Comparison of ENCODE assay signal across 26 mouse cellular contexts in genomic region chr3:28766935-28767334, GRCm38 (mm10). TPM values are rescaled to one million over a fixed set of nuclear protein-coding genes. Genes with fewer than 3 reads are reported as not detected.
DNase-seq lines count a peak whose midpoint lies in the region; ATAC-seq and TF ChIP-seq lines count a peak whose summit lies in the region.
"Had no signal": no experiment of that assay in that cellular context is flagged by ENCODE, and none has a peak within 500 bp of the region (broad histone marks: within the 10 kb centered on the region; RNA-seq: fewer than 3 reads in every experiment).

No protein-coding gene starts in this region.

- no peak for TF ChIP-seq CTCF in lung, adult 2 months (IDR thresholded peaks at IDR 0.05; ENCODE audit: insufficient read depth, low read length)

- no peaks in the 10 kb centered on the region for H3K4me1 ChIP-seq in lung, adult 2 months (ENCODE audit: control insufficient read depth, insufficient read depth, low read length)
- H3K4me1 ChIP-seq in lung, embryonic 15.5 days, result no peaks in the 10 kb centered on the region
- H3K4me1 ChIP-seq: embryonic facial prominence, embryonic 12.5 days; embryonic facial prominence, embryonic 15.5 days; heart, embryonic 10.5 days; heart, embryonic 13.5 days had no signal

- H3K36me3 ChIP-seq in lung, embryonic 15.5 days, result no peaks in the 10 kb centered on the region
- H3K36me3 ChIP-seq: embryonic facial prominence, embryonic 12.5 days; embryonic facial prominence, embryonic 15.5 days; heart, embryonic 10.5 days; heart, embryonic 13.5 days had no signal

- no peak overlapping the region for H3K9ac ChIP-seq in lung, embryonic 15.5 days
- H3K9ac ChIP-seq: embryonic facial prominence, embryonic 12.5 days; embryonic facial prominence, embryonic 15.5 days; forebrain, postnatal 0 days; heart, embryonic 13.5 days; hindbrain, embryonic 14.5 days had no signal

- H3K4me3 ChIP-seq in lung, adult 2 months (replicated peaks; ENCODE audit: extremely low read depth, low read depth, low read length), result no peak overlapping the region
- no peak overlapping the region for H3K4me3 ChIP-seq in lung, embryonic 15.5 days
- H3K4me3 ChIP-seq: embryonic facial prominence, embryonic 12.5 days; embryonic facial prominence, embryonic 15.5 days; gastrocnemius, adult 2 months; heart, embryonic 10.5 days; heart, embryonic 13.5 days had no signal

- no peaks in the 10 kb centered on the region for H3K27me3 ChIP-seq in lung, embryonic 15.5 days
- H3K27me3 ChIP-seq: embryonic facial prominence, embryonic 12.5 days; embryonic facial prominence, embryonic 15.5 days; heart, embryonic 13.5 days had no signal

- H3K27ac ChIP-seq in lung, embryonic 15.5 days, result peak overlapping the region; percentile 82
- H3K27ac ChIP-seq: embryonic facial prominence, embryonic 12.5 days; embryonic facial prominence, embryonic 15.5 days; gastrocnemius, adult 2 months; heart, embryonic 10.5 days; heart, embryonic 13.5 days; hindbrain, embryonic 14.5 days had no signal

- H3K4me2 ChIP-seq in lung, embryonic 15.5 days, result no peak overlapping the region
- H3K4me2 ChIP-seq: embryonic facial prominence, embryonic 12.5 days; embryonic facial prominence, embryonic 15.5 days; heart, embryonic 13.5 days; hindbrain, embryonic 14.5 days had no signal

- ATAC-seq in lung, embryonic 15.5 days (ENCODE audit: borderline replicate concordance, extremely low read depth, low FRiP score, low TSS enrichment), result peak; percentile 59; the same call in 1 of the 2 replicates
- ATAC-seq in CD4-positive, CD25-positive, alpha-beta regulatory T cell, adult 4 months, result no peak
- ATAC-seq: activated CD4-positive, CD25-positive, alpha-beta regulatory T cell, adult 4 months; forebrain, embryonic 14.5 days; forebrain, postnatal 0 days had no signal

- no peaks in the 10 kb centered on the region for H3K9me3 ChIP-seq in lung, embryonic 15.5 days
- H3K9me3 ChIP-seq: embryonic facial prominence, embryonic 12.5 days; embryonic facial prominence, embryonic 15.5 days; heart, embryonic 10.5 days; heart, embryonic 13.5 days had no signal

- DNase-seq in lung, adult 2 months, result peak; percentile 11
- DNase-seq in lung, postnatal 10 days, result peak; percentile 29
- peak; percentile 69 for DNase-seq in lung, postnatal 36 days
- DNase-seq in ovary, postnatal 14 days (ENCODE audit: low spot score), result no peak
- DNase-seq in layer of hippocampus, adult 18-20 months (ENCODE audit: low spot score in 2 of 2), result no peak
- DNase-seq in c-Kit-positive CD71-positive TER-119-positive erythroid progenitor cells, embryonic 14.5 days (ENCODE audit: low spot score), result no peak
- DNase-seq: adrenal gland, adult 8-10 months; adrenal gland, postnatal 25 days; cerebellum, adult 2 months; cerebellum, adult 9-11 months; cerebellum, postnatal 25 days; forebrain, postnatal 0 days; gastrocnemius, adult 2 months; gastrocnemius, postnatal 14 days; heart, adult 18-20 months; heart, postnatal 14 days; heart, postnatal 4 days had no signal

- 68% methylated on average over 4 of the region's 4 CpGs for WGBS in lung, adult 2 months
- 65% methylated on average over 4 of the region's 4 CpGs for WGBS in lung, embryonic 15.5 days

- TF ChIP-seq POLR2A in lung, adult 2 months (IDR thresholded peaks at IDR 0.05; ENCODE audit: borderline replicate concordance, extremely low read depth, low read depth, low read length), result no peak

RNA-seq across cellular contexts. Expression of gene Eif5a2, which starts 14.1 kb away (rescaled TPM):
- polyA plus RNA-seq in lung, adult 2 months (2012; rRNA removed), result 1.4 and 2.0 TPM in 2 replicates
- polyA plus RNA-seq in lung, embryonic 15.5 days (2015; fragmentation: Nextera tagmentation; extraction: Ambion mirVana), result 9.5 and 10.0 TPM in 2 replicates
- total RNA-seq in layer of hippocampus, adult 18-20 months (2021), result 10 to 100 TPM; 34.7 to 35.5 TPM
- 1 to 10 TPM; 4.4 to 5.2 TPM for polyA plus RNA-seq in CD4-positive, CD25-positive, alpha-beta regulatory T cell, adult 4 months (2017; shearing (Covaris generic))

RNA-seq across cellular contexts. Expression of gene Rpl22l1, which starts 38.3 kb away (rescaled TPM):
- polyA plus RNA-seq in lung, adult 2 months (2012; rRNA removed), result 6.4 and 8.4 TPM in 2 replicates
- polyA plus RNA-seq in lung, embryonic 15.5 days (2015; fragmentation: Nextera tagmentation; extraction: Ambion mirVana), result 351 and 383 TPM in 2 replicates
- 100 to 1,000 TPM; 197 to 209 TPM for total RNA-seq in layer of hippocampus, adult 18-20 months (2021)
- 100 to 1,000 TPM; 589 to 692 TPM for polyA plus RNA-seq in CD4-positive, CD25-positive, alpha-beta regulatory T cell, adult 4 months (2017; shearing (Covaris generic))

Comparison
In these comparisons a context has a peak if more than half of its experiments do, and no peak if none do; other contexts are left out.
1. RNA of gene Rpl22l1, which starts 38.3 kb away (polyA plus RNA-seq): 589 to 692 TPM in CD4-positive, CD25-positive, alpha-beta regulatory T cell, adult 4 months and 351 to 383 TPM in lung, embryonic 15.5 days; 6.4 to 8.4 TPM in lung, adult 2 months; every median in the first group is over 10 times any median in the second.
2. DNase-seq: peak in lung, adult 2 months (single experiment), lung, postnatal 10 days (single experiment) and lung, postnatal 36 days (single experiment); none in ovary, postnatal 14 days (single experiment), layer of hippocampus, adult 18-20 months (0 of 2) and c-Kit-positive CD71-positive TER-119-positive erythroid progenitor cells, embryonic 14.5 days (single experiment).